ENCODE assay signal across 19 mouse cellular contexts in genomic region chr8:26883770-26884169, GRCm38 (mm10).
DNase-seq lines count a peak whose midpoint lies in the region; ATAC-seq lines count a peak whose summit lies in the region.
"Had no signal": no experiment of that assay in that cellular context is flagged by ENCODE, and none has a peak within 500 bp of the region (broad histone marks: within the 10 kb centered on the region; RNA-seq: fewer than 3 reads in every experiment).

No protein-coding gene starts in this region.

- no peak overlapping the region for H3K4me3 ChIP-seq in intestine, embryonic 15.5 days (replicated peaks)
- no peak overlapping the region for H3K4me3 ChIP-seq in intestine, embryonic 16.5 days (ENCODE audit: low read length)
- no peak overlapping the region for H3K4me3 ChIP-seq in heart, embryonic 12.5 days
- H3K4me3 ChIP-seq: limb, embryonic 12.5 days; midbrain, embryonic 15.5 days; neural tube, embryonic 12.5 days had no signal

- H3K36me3 ChIP-seq in intestine, embryonic 15.5 days: no peaks in the 10 kb centered on the region
- no peaks in the 10 kb centered on the region for H3K36me3 ChIP-seq in intestine, embryonic 16.5 days (ENCODE audit: control insufficient read depth, insufficient read depth, low read length)
- H3K36me3 ChIP-seq in heart, embryonic 12.5 days: no peaks in the 10 kb centered on the region
- H3K36me3 ChIP-seq: limb, embryonic 12.5 days; midbrain, embryonic 15.5 days; neural tube, embryonic 12.5 days had no signal

- ATAC-seq in intestine, embryonic 15.5 days: no peak
- ATAC-seq in intestine, embryonic 16.5 days: no peak
- ATAC-seq in heart, embryonic 12.5 days (ENCODE audit: insufficient number of reproducible peaks, low FRiP score): peak; percentile 27; the same call in 1 of the 2 replicates
- ATAC-seq: hindbrain, postnatal 0 days; midbrain, embryonic 15.5 days had no signal

- 0 out of 2 replicates have a peak overlapping the region, but pooled peaks have one; percentile 6 for H3K27ac ChIP-seq in intestine, embryonic 15.5 days
- H3K27ac ChIP-seq in intestine, embryonic 16.5 days (ENCODE audit: low read length): no peak overlapping the region
- peak overlapping the region; percentile 35; the same call in 1 of the 2 replicates for H3K27ac ChIP-seq in heart, embryonic 12.5 days (ENCODE audit: poor library complexity, severe bottlenecking)
- H3K27ac ChIP-seq: hindbrain, postnatal 0 days; midbrain, embryonic 15.5 days; neural tube, embryonic 12.5 days had no signal

- no peak overlapping the region for H3K9ac ChIP-seq in intestine, embryonic 15.5 days
- no peak overlapping the region for H3K9ac ChIP-seq in intestine, embryonic 16.5 days (ENCODE audit: low read depth, low read length)
- no peak overlapping the region for H3K9ac ChIP-seq in heart, embryonic 12.5 days
- H3K9ac ChIP-seq: limb, embryonic 12.5 days; midbrain, embryonic 15.5 days; neural tube, embryonic 12.5 days had no signal

- no peaks in the 10 kb centered on the region for H3K9me3 ChIP-seq in intestine, embryonic 15.5 days
- H3K9me3 ChIP-seq in intestine, embryonic 16.5 days (ENCODE audit: control insufficient read depth, low read length): no peaks in the 10 kb centered on the region
- no peaks in the 10 kb centered on the region for H3K9me3 ChIP-seq in heart, embryonic 12.5 days (replicated peaks)
- H3K9me3 ChIP-seq: limb, embryonic 12.5 days; midbrain, embryonic 15.5 days; neural tube, embryonic 12.5 days had no signal

- 51% methylated on average over 6 of the region's 6 CpGs for WGBS in intestine, embryonic 15.5 days
- WGBS in intestine, embryonic 16.5 days: 59% methylated on average over 6 of the region's 6 CpGs
- 42% methylated on average over 6 of the region's 6 CpGs for WGBS in heart, embryonic 12.5 days

- DNase-seq in adrenal gland, postnatal 14 days: peak; percentile 42
- no peak for DNase-seq in adrenal gland, adult 2 months
- peak; percentile 32 for DNase-seq in heart, postnatal 4 days
- no peak for DNase-seq in retina, postnatal 1 day
- DNase-seq in thymus, postnatal 10 days (ENCODE audit: low spot score in 2 of 2): no peak
- DNase-seq: cerebellum, adult 11 months; cerebellum, adult 9-11 months; kidney, adult 11 months; kidney, postnatal 4 days; lung, postnatal 36 days; thymus, adult 2 months had no signal

- H3K4me2 ChIP-seq in intestine, embryonic 15.5 days (replicated peaks): no peak overlapping the region
- H3K4me2 ChIP-seq in intestine, embryonic 16.5 days (ENCODE audit: low read depth, low read length): no peak overlapping the region
- no peak overlapping the region for H3K4me2 ChIP-seq in heart, embryonic 12.5 days
- H3K4me2 ChIP-seq: limb, embryonic 12.5 days; liver, embryonic 11.5 days; midbrain, embryonic 15.5 days; neural tube, embryonic 12.5 days had no signal

- no peaks in the 10 kb centered on the region for H3K27me3 ChIP-seq in intestine, embryonic 15.5 days (replicated peaks)
- H3K27me3 ChIP-seq in intestine, embryonic 16.5 days (replicated peaks; ENCODE audit: control insufficient read depth, insufficient read depth, low read length): no peaks in the 10 kb centered on the region
- no peaks in the 10 kb centered on the region for H3K27me3 ChIP-seq in heart, embryonic 12.5 days (replicated peaks)
- H3K27me3 ChIP-seq: midbrain, embryonic 15.5 days had no signal

- peaks cover 40% of the 10 kb centered on the region for H3K4me1 ChIP-seq in intestine, embryonic 15.5 days (replicated peaks)
- peaks cover 56% of the 10 kb centered on the region for H3K4me1 ChIP-seq in intestine, embryonic 16.5 days (ENCODE audit: control insufficient read depth, insufficient read depth, low read length)
- H3K4me1 ChIP-seq in heart, embryonic 12.5 days (replicated peaks): peaks cover 63% of the 10 kb centered on the region
- H3K4me1 ChIP-seq: midbrain, embryonic 15.5 days; neural tube, embryonic 12.5 days had no signal

Comparison
In these comparisons a context has a peak if more than half of its experiments do, and no peak if none do; other contexts are left out.
1. DNase-seq: peak in adrenal gland, postnatal 14 days (single experiment) and heart, postnatal 4 days (single experiment); none in adrenal gland, adult 2 months (single experiment), retina, postnatal 1 day (single experiment) and thymus, postnatal 10 days (0 of 2).